Mouse (Mus musculus) kidney, embryonic 15.5 days (tissue): Measurements from ENCODE around the gene Crybg2. TPM values are rescaled to one million over a fixed set of nuclear protein-coding genes. Genes with fewer than 3 reads are reported as not detected.

Source experiments
- polyA plus RNA-seq: library from polyadenylated mRNA; unstranded; fragments of >200 nt; fragmentation: Nextera tagmentation; extraction: Ambion mirVana; gene quantifications from 2 replicates; pipeline ENCODE4 v1.2.1, GENCODE M21; 2015

The Crybg2 gene
- polyA plus RNA-seq, 1 experiment from 2014 or later, result 3.9 TPM

Other genes with a start within 250 kb of the Crybg2 start
- 44.5 and 47.5 TPM in 2 replicates for gene Rps6ka1, start 173.0 kb upstream of the Crybg2 start, polyA plus RNA-seq
- gene Hmgn2, start 92.2 kb upstream of the Crybg2 start, polyA plus RNA-seq, result 2,667 and 2,783 TPM in 2 replicates
- 47.4 and 48.4 TPM in 2 replicates for gene Dhdds, start 59.9 kb upstream of the Crybg2 start, polyA plus RNA-seq
- gene Lin28a, start 42.0 kb upstream of the Crybg2 start, polyA plus RNA-seq, result 0.17 and 0.18 TPM in 2 replicates
- not detected in 2 replicates for gene Zfp683, start 7.0 kb upstream of the Crybg2 start, polyA plus RNA-seq
- gene Cd52, start 34.3 kb downstream of the Crybg2 start, polyA plus RNA-seq, result 12.0 and 12.2 TPM in 2 replicates
- 10.5 and 11.1 TPM in 2 replicates for gene Ubxn11, start 41.8 kb downstream of the Crybg2 start, polyA plus RNA-seq
- gene Sh3bgrl3, start 68.0 kb downstream of the Crybg2 start, polyA plus RNA-seq, result 395 and 412 TPM in 2 replicates
- gene Cep85, start 126.3 kb downstream of the Crybg2 start, polyA plus RNA-seq, result 106 and 125 TPM in 2 replicates
- gene Gm7534, start 142.2 kb downstream of the Crybg2 start, polyA plus RNA-seq, result 0.24 and 0.30 TPM in 2 replicates
- 0.30 and 0.55 TPM in 2 replicates for gene Catsper4, start 166.6 kb downstream of the Crybg2 start, polyA plus RNA-seq
- gene Cnksr1, start 177.6 kb downstream of the Crybg2 start, polyA plus RNA-seq, result 7.3 and 8.3 TPM in 2 replicates
- gene E130218I03Rik, start 182.8 kb downstream of the Crybg2 start, polyA plus RNA-seq, result 0.26 and 0.68 TPM in 2 replicates
- gene Zfp593, start 184.8 kb downstream of the Crybg2 start, polyA plus RNA-seq, result 15.6 and 15.8 TPM in 2 replicates
- gene Gm30191, start 186.1 kb downstream of the Crybg2 start, polyA plus RNA-seq, result not detected in 2 replicates
- gene Grrp1, start 193.3 kb downstream of the Crybg2 start, polyA plus RNA-seq, result 10.6 and 12.1 TPM in 2 replicates
- gene Pdik1l, start 227.1 kb downstream of the Crybg2 start, polyA plus RNA-seq, result 21.6 TPM in 2 replicates